Mouse (Mus musculus) thymus, adult 18-20 months (tissue): Measurements from ENCODE around the gene Vwa3b.

Source experiments
- DNase-seq, 2 experiments: peaks; one replicate each; pipeline ENCODE4 v3.0.0; 2022; ENCODE audit warnings: mixed read lengths in 2 of 2

Gene Vwa3b

GRCm38 (mm10) chr1:37130012-37130570, 103.7 kb downstream of the Vwa3b start:
- DNase-seq, result no peak

- no peak for DNase-seq
Measured at GRCm38 (mm10) chr1:37131146-37131545, 104.8 kb downstream of the Vwa3b start.

GRCm38 (mm10) chr1:37132433-37132832, 106.0 kb downstream of the Vwa3b start:
- no peak for DNase-seq

- DNase-seq, result no peak
Measured at GRCm38 (mm10) chr1:37145966-37146365, 119.6 kb downstream of the Vwa3b start.

GRCm38 (mm10) chr1:37149866-37150265, 123.5 kb downstream of the Vwa3b start:
- DNase-seq, result no peak

- no peak for DNase-seq
Measured at GRCm38 (mm10) chr1:37151896-37152295, 125.5 kb downstream of the Vwa3b start.

GRCm38 (mm10) chr1:37166066-37166465, 139.7 kb downstream of the Vwa3b start:
- no peak for DNase-seq

GRCm38 (mm10) chr1:37167918-37168317, 141.5 kb downstream of the Vwa3b start:
- DNase-seq, result no peak

- DNase-seq, result no peak
Measured at GRCm38 (mm10) chr1:37177874-37178273, 151.5 kb downstream of the Vwa3b start.

GRCm38 (mm10) chr1:37179852-37180251, 153.5 kb downstream of the Vwa3b start:
- no peak for DNase-seq

- no peak for DNase-seq
Measured at GRCm38 (mm10) chr1:37187050-37187449, 160.7 kb downstream of the Vwa3b start.

- no peak for DNase-seq
Measured at GRCm38 (mm10) chr1:37194607-37195006, 168.2 kb downstream of the Vwa3b start.

GRCm38 (mm10) chr1:37201406-37201805, 175.0 kb downstream of the Vwa3b start:
- DNase-seq, result no peak

- DNase-seq, result no peak
Measured at GRCm38 (mm10) chr1:37207743-37208142, 181.3 kb downstream of the Vwa3b start.

- DNase-seq, result no peak
Measured at GRCm38 (mm10) chr1:37212375-37212774, 186.0 kb downstream of the Vwa3b start.

- DNase-seq, result no peak
Measured at GRCm38 (mm10) chr1:37214144-37214543, 187.7 kb downstream of the Vwa3b start, which contains the start of gene Cnga3. TSS of gene Cnga3 (plus strand) at chr1:37214434.

- DNase-seq, result no peak
Measured at GRCm38 (mm10) chr1:37218386-37218785, 192.0 kb downstream of the Vwa3b start.

GRCm38 (mm10) chr1:37219593-37219992, 193.2 kb downstream of the Vwa3b start:
- DNase-seq, result no peak

GRCm38 (mm10) chr1:37220134-37220907, 193.9 kb downstream of the Vwa3b start:
- no peak for DNase-seq

GRCm38 (mm10) chr1:37222002-37222401, 195.6 kb downstream of the Vwa3b start:
- DNase-seq, result no peak

- no peak for DNase-seq
Measured at GRCm38 (mm10) chr1:37230404-37230803, 204.0 kb downstream of the Vwa3b start.

GRCm38 (mm10) chr1:37231295-37231701, 204.9 kb downstream of the Vwa3b start:
- DNase-seq, result no peak
